Mouse (Mus musculus): ENCODE data around the gene Nrm.

Gene Nrm

GRCm38 (mm10) chr17:35866911-35867890 is 6.1 kb downstream of the Nrm start:
- peak; percentile 68 for DNase-seq (ENCODE audit: low read depth, low spot score)

GRCm38 (mm10) chr17:35868165-35868820 is 7.2 kb downstream of the Nrm start:
- peak; percentile 80 for DNase-seq (ENCODE audit: low read depth, low spot score)

GRCm38 (mm10) chr17:35868961-35869345 is 7.8 kb downstream of the Nrm start:
- no peak for DNase-seq (ENCODE audit: low read depth, low spot score)

GRCm38 (mm10) chr17:35869346-35870067 is 8.4 kb downstream of the Nrm start:
- DNase-seq (ENCODE audit: low read depth, low spot score): peak; percentile 42

GRCm38 (mm10) chr17:35870151-35870883 is 9.2 kb downstream of the Nrm start:
- peak; percentile 80 for DNase-seq (ENCODE audit: low read depth, low spot score)

- DNase-seq (ENCODE audit: low read depth, low spot score): peak; percentile 80
Observed at GRCm38 (mm10) chr17:35870884-35871696, 10.0 kb downstream of the Nrm start.

GRCm38 (mm10) chr17:35873774-35874519 is 12.8 kb downstream of the Nrm start:
- DNase-seq (ENCODE audit: low read depth, low spot score): peak; percentile 92

- no peak for DNase-seq (ENCODE audit: low read depth, low spot score)
Observed at GRCm38 (mm10) chr17:35874721-35875120, 13.6 kb downstream of the Nrm start.

GRCm38 (mm10) chr17:35879245-35880057 is 18.3 kb downstream of the Nrm start, which contains the start of gene Dhx16:
Gene Dhx16, plus strand, starts transcription at chr17:35879819.
- peak; percentile 98 for DNase-seq (ENCODE audit: low read depth, low spot score)

- DNase-seq (ENCODE audit: low read depth, low spot score): no peak
Observed at GRCm38 (mm10) chr17:35882924-35883323, 21.8 kb downstream of the Nrm start.

- DNase-seq (ENCODE audit: low read depth, low spot score): no peak
Observed at GRCm38 (mm10) chr17:35883777-35884176, 22.7 kb downstream of the Nrm start.

GRCm38 (mm10) chr17:35887725-35888124 is 26.6 kb downstream of the Nrm start:
- no peak for DNase-seq (ENCODE audit: low read depth, low spot score)

- peak; percentile 97 for DNase-seq (ENCODE audit: low read depth, low spot score)
Observed at GRCm38 (mm10) chr17:35896781-35897643, 35.9 kb downstream of the Nrm start, which contains the start of gene 2310061I04Rik. Gene 2310061I04Rik, minus strand, starts transcription at chr17:35897431.

- DNase-seq (ENCODE audit: low read depth, low spot score): peak; percentile 47
Observed at GRCm38 (mm10) chr17:35897644-35898573, 36.8 kb downstream of the Nrm start.

GRCm38 (mm10) chr17:35900636-35901035 is 39.5 kb downstream of the Nrm start:
- no peak for DNase-seq (ENCODE audit: low read depth, low spot score)

GRCm38 (mm10) chr17:35903343-35903991 is 42.3 kb downstream of the Nrm start:
- DNase-seq (ENCODE audit: low read depth, low spot score): no peak

All from CD4-positive, CD25-positive, alpha-beta regulatory T cell, adult 2 months (primary cell).